Mouse (Mus musculus) brain, embryonic 14.5 days (tissue): ENCODE results near the gene Arhgap45.

Experiments used
- CTCF ChIP-seq: fragments of 200-500 bp; IDR thresholded peaks from 2 replicates; pipeline ENCODE4 v1.5.1; 2012; ENCODE audit warnings: inconsistent platforms, mild to moderate bottlenecking, moderate library complexity, borderline replicate concordance; ENCODE audit not compliant: insufficient read depth, insufficient read length; ENCODE audit errors: extremely low read depth
- POLR2A ChIP-seq: fragments of 200-500 bp; IDR thresholded peaks from 2 replicates; pipeline ENCODE4 v1.6.1; 2012; ENCODE audit warnings: mild to moderate bottlenecking, inconsistent platforms, borderline replicate concordance; ENCODE audit not compliant: poor library complexity, insufficient read depth, insufficient read length, severe bottlenecking; ENCODE audit errors: extremely low read depth

- TF ChIP-seq CTCF (no peak), POLR2A (no peak)
These were observed 60.9 kb downstream of the Arhgap45 start for GRCm38 (mm10) chr10:80077312-80077711.
